Mouse (Mus musculus) midbrain, embryonic 12.5 days (tissue): ENCODE data around the gene Pex10. TPM values are rescaled to one million over a fixed set of nuclear protein-coding genes. Genes with fewer than 3 reads are reported as not detected.

Experiments used
- ATAC-seq: fragments of 200-750 bp; cut with Nextera tagmentation; 2 replicates; pipeline ENCODE4 v1.8.0; 2017; ENCODE audit warnings: low read depth, moderate TSS enrichment, moderate library complexity; ENCODE audit not compliant: low FRiP score
- H3K27ac ChIP-seq: fragments of 300-500 bp; sonication (generic); replicated peaks from 2 replicates; pipeline ENCODE4 v1.5.1; 2016; ENCODE audit warnings: mild to moderate bottlenecking
- H3K27me3 ChIP-seq: fragments of 300-500 bp; sonication (generic); 2 replicates; pipeline ENCODE4 v1.6.1; 2016; ENCODE audit warnings: mild to moderate bottlenecking
- H3K36me3 ChIP-seq: fragments of 300-500 bp; sonication (generic); 2 replicates; pipeline ENCODE4 v1.6.1; 2016
- H3K4me1 ChIP-seq: fragments of 300-500 bp; sonication (generic); 2 replicates; pipeline ENCODE4 v1.6.1; 2016
- H3K4me2 ChIP-seq: fragments of 300-500 bp; sonication (generic); replicated peaks from 2 replicates; pipeline ENCODE4 v1.6.1; 2016; ENCODE audit warnings: mild to moderate bottlenecking, moderate library complexity
- H3K4me3 ChIP-seq: fragments of 300-500 bp; sonication (generic); 2 replicates; pipeline ENCODE4 v1.5.1; 2016; ENCODE audit warnings: mild to moderate bottlenecking
- H3K9ac ChIP-seq: fragments of 300-500 bp; sonication (generic); replicated peaks from 2 replicates; pipeline ENCODE4 v1.6.1; 2016; ENCODE audit warnings: mild to moderate bottlenecking, moderate library complexity
- H3K9me3 ChIP-seq: fragments of 300-500 bp; sonication (generic); 2 replicates; pipeline ENCODE4 v1.6.1; 2016; ENCODE audit warnings: mild to moderate bottlenecking
- WGBS: fragments of 180-500 bp; shearing (Covaris S2); methylation state at CpG from one replicate; pipeline ENCODE4 v1.1.7; 2016; 5-methylcytosine and 5-hydroxymethylcytosine counted together
- polyA plus RNA-seq: library from polyadenylated mRNA; unstranded; fragments of >200 nt; fragmentation: Nextera tagmentation; extraction: Ambion mirVana; gene quantifications from 2 replicates; pipeline ENCODE4 v1.2.1, GENCODE M21; 2016

Gene Pex10
- polyA plus RNA-seq, 1 experiment from 2014 or later: 19.2 TPM

DNA sequence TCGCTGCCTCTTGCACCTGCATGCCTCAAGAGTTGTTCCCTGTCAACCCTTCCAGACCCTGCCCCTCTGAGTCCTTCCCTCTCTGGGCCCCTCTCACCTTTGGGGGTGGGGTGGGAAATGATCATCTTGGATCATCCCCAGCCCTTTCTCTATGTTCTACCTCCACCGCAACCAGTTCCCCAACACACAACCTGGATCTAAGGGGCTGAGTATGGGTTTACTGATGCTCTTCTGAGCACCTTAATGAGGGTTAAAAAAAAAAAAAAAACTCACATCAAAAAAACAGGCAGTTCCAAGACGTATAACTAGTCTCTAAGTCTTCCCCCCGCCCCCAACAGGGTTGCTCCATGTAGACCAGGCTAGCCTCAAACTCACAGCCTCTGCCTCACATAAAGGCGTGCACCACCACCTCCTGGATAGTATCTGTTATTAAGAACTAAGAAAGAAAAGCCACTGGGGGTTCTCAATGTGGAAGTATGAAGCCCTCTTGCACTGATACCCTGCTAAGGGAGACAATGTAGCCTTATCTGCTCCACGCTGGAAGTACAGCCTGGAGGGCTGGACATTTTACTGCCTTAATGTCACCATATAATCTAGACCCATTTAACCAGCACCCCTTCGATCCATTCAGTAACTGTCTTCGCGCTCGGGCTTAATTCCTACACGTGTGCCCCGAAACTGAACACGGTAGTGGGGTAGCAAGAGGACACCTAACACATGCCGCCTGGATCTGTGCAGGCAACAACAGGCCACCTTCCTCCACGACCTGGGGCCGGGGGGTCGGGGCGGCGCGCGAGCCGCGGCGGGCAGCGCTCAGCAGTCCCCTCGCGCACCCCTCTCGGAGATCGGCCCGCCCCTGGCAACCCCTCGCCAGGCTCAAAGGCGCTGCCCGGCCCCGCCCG, 18.6 kb downstream of the Pex10 start:
- peak overlapping the region; percentile 87 for H3K4me2 ChIP-seq
- H3K27me3 ChIP-seq: no peaks in the 10 kb centered on the region
- H3K9me3 ChIP-seq: no peaks in the 10 kb centered on the region
- peaks cover 27% of the 10 kb centered on the region for H3K4me1 ChIP-seq
- ATAC-seq: no peak
- peak overlapping the region; percentile 87 for H3K4me3 ChIP-seq
- peaks cover 27% of the 10 kb centered on the region for H3K36me3 ChIP-seq
- peak overlapping the region; percentile 89 for H3K27ac ChIP-seq
- peak overlapping the region; percentile 94 for H3K9ac ChIP-seq
- WGBS: 7% methylated on average over 35 of the region's 35 CpGs

DNA sequence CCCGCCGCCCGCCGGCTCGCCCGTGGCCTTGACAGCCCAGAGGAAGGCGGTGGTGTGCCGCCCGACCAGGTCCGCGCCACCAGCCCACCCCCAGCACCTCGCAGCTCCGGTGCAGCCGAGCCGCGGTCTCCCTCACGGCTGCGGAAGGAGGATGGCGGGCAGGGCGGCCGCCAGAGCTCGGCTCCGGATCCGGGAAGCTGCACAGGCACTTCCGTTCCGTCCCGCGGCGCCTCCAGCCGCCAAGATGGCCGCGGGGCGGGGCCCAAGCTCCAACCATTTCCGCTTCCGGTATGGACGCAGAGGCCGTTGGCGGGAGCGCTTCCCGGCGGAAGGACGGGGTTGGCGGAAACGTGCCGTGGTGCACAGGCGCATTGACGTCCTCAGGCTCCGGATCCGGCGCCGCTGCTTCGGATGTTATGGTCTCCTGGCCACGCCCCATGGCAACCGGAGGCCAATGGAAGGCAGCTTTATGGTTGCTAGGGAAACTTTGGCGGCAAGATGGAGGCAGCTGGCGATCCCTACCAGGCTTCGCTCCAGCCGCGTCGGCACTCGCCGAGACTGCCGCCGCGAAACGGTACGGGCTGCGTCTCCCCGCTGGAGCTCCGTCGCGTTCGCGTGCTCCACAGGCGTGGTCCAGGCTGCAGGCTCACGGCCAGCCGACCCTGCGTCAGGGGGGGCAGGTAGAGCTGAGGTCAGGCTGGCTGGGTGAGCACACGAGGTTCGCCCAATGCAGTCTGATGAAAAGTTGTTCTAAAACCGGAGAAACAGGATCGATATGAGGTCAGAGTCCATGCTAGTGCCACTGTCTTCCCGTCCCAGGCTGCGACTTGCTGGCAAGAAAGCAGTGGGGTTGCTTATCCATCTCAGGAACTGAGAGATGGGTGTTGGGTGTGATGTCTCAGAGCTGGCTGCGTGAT, 19.6 kb downstream of the Pex10 start, which contains the start of the genes Rer1 and Morn1:
Rer1 (minus strand) TSS at position 275 of the 917 bp plus-strand sequence.
Morn1 (plus strand) TSS at position 470 of the 917 bp plus-strand sequence.
- H3K4me1 ChIP-seq: peaks cover 27% of the 10 kb centered on the region
- H3K9me3 ChIP-seq: no peaks in the 10 kb centered on the region
- H3K9ac ChIP-seq: peak within 1 kb of the TSS; percentile 94
- peaks cover 26% of the 10 kb centered on the region for H3K36me3 ChIP-seq
- peak within 1 kb of the TSS; percentile 89 for H3K27ac ChIP-seq
- peak within 1 kb of the TSS; percentile 87 for H3K4me3 ChIP-seq
- ATAC-seq: peak; percentile 97
- peak within 1 kb of the TSS; percentile 87 for H3K4me2 ChIP-seq
- under 1% methylated on average over 84 of the region's 85 CpGs for WGBS
- H3K27me3 ChIP-seq: no peaks in the 10 kb centered on the region

- peaks cover 10% of the 10 kb centered on the region; the same call in 1 of the 2 replicates for H3K36me3 ChIP-seq
- H3K27me3 ChIP-seq: no peaks in the 10 kb centered on the region
- H3K4me1 ChIP-seq: peaks cover 22% of the 10 kb centered on the region
- WGBS: 93% methylated on average over 5 of the region's 5 CpGs
- no peak overlapping the region for H3K4me2 ChIP-seq
- H3K4me3 ChIP-seq: no peak overlapping the region
- H3K27ac ChIP-seq: no peak overlapping the region
- no peak overlapping the region for H3K9ac ChIP-seq
- ATAC-seq: no peak
- no peaks in the 10 kb centered on the region for H3K9me3 ChIP-seq
These were observed 22.4 kb downstream of the Pex10 start for GRCm38 (mm10) chr4:155089241-155089640.

- WGBS: 92% methylated on average over 4 of the region's 4 CpGs
- no peaks in the 10 kb centered on the region for H3K27me3 ChIP-seq
- no peaks in the 10 kb centered on the region for H3K9me3 ChIP-seq
- ATAC-seq: no peak
- H3K4me1 ChIP-seq: peaks cover 12% of the 10 kb centered on the region
- H3K4me2 ChIP-seq: no peak overlapping the region
- H3K27ac ChIP-seq: no peak overlapping the region
- H3K9ac ChIP-seq: no peak overlapping the region
- no peak overlapping the region for H3K4me3 ChIP-seq
- peaks cover 10% of the 10 kb centered on the region; the same call in 1 of the 2 replicates for H3K36me3 ChIP-seq
These were observed 23.3 kb downstream of the Pex10 start for GRCm38 (mm10) chr4:155090147-155090546.

GRCm38 (mm10) chr4:155090688-155091449, 24.1 kb downstream of the Pex10 start:
- peaks cover 11% of the 10 kb centered on the region for H3K4me1 ChIP-seq
- no peak for ATAC-seq
- H3K27me3 ChIP-seq: no peaks in the 10 kb centered on the region
- no peak overlapping the region for H3K27ac ChIP-seq
- H3K9ac ChIP-seq: 0 out of 2 replicates have a peak overlapping the region, but pooled peaks have one; percentile 11
- WGBS: 95% methylated on average over 13 of the region's 13 CpGs
- peaks cover 10% of the 10 kb centered on the region; the same call in 1 of the 2 replicates for H3K36me3 ChIP-seq
- no peak overlapping the region for H3K4me3 ChIP-seq
- no peak overlapping the region for H3K4me2 ChIP-seq
- no peaks in the 10 kb centered on the region for H3K9me3 ChIP-seq

DNA sequence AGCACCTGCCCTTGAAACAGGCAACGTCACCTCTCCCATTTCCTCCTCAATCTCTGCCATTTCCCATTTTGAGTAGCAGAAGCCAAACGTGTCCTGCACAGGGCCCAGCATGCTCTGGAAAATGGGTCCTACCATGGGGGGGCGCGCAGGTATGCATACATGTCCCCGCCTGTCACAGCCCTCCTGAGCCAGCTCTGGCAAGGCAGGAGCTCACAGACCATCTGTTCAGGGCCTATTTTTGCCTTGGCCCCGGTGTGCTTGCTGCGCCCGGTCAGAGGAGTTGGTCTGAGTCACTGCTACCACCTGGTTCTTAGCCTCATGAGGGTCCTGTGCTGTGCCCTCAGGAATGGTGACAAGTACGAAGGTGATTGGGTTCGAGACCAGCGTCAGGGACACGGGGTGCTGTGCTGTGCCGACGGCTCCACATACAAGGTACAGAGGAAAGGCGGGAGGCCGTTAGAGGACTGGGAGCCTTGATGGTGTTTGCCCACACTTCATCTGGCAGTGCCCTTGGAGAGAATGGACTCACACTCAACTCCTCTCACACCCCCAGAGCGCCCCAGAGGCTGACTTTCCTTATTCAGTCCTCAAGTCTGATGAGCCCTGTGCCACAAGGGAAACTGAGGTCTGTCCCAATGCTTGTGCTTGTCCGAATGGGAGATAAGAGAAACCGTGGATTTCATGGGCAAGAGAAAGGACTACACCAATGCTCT, 26.1 kb downstream of the Pex10 start:
- peaks cover 3% of the 10 kb centered on the region; the same call in 1 of the 2 replicates for H3K4me1 ChIP-seq
- H3K9me3 ChIP-seq: no peaks in the 10 kb centered on the region
- no peak overlapping the region for H3K9ac ChIP-seq
- no peaks in the 10 kb centered on the region for H3K27me3 ChIP-seq
- H3K36me3 ChIP-seq: peaks cover 10% of the 10 kb centered on the region; the same call in 1 of the 2 replicates
- no peak overlapping the region for H3K4me3 ChIP-seq
- 94% methylated on average over 19 of the region's 19 CpGs for WGBS
- ATAC-seq: no peak
- H3K4me2 ChIP-seq: no peak overlapping the region
- no peak overlapping the region for H3K27ac ChIP-seq

DNA sequence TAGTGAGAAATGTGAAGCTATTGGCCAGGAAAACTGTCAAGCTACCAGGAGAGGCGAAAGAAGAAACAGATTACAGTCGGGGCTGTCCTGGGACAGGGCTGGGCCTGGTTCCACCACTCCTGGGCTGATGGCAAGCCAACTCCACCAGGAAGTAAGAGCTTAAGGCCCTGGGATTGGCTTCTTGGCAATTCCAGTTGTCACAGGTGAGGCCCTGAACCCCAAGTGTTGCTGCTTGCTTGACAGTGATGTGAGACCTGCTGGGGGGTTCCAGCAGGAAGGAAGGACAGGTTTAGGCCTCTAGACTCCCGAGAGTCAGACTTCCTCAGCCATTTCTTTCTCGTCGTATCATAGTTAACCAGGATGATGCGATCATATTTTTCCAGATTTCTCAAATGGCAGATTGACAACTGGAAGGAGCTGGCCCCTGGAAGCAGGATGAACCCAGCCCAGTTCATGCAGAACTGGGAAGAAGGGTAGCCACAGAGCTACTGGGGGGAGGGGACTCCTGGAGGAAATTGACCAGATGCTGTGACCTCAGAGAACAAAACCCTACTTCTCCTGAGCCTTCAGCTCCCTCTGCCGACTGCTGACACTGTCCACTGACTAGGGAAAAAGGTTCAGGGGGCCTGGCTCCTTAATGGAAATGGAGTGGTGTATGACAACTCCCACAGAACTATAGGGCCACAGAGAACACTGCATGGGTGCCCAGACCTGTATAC, 26.8 kb downstream of the Pex10 start:
- peaks cover 3% of the 10 kb centered on the region; the same call in 1 of the 2 replicates for H3K4me1 ChIP-seq
- H3K36me3 ChIP-seq: peaks cover 10% of the 10 kb centered on the region; the same call in 1 of the 2 replicates
- no peak overlapping the region for H3K4me3 ChIP-seq
- no peaks in the 10 kb centered on the region for H3K27me3 ChIP-seq
- no peak overlapping the region for H3K9ac ChIP-seq
- no peak for ATAC-seq
- no peak overlapping the region for H3K27ac ChIP-seq
- WGBS: 88% methylated on average over 7 of the region's 7 CpGs
- H3K9me3 ChIP-seq: no peaks in the 10 kb centered on the region
- no peak overlapping the region for H3K4me2 ChIP-seq

DNA sequence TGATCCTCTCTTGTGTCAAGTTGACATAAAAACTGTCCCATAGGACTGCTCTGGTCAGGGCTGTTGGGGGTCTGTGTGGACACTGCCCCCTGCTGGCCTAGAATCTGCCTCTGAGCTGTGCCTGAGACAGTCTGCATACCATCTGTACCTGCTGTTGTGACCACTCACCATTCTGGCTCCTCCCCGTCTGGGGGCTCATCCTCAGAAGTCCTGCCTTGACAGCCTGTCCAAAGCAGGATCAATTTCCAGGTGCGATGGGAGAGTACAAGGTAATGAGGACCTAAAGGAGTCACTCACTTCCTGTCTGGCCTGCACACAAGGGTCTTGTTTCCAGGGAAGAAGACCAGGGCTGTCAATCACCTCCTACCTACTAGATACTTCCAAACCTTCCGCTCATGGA, 27.7 kb downstream of the Pex10 start:
- Histone ChIP-seq H3K9me3 (no peaks in the 10 kb centered on the region), H3K9ac (no peak overlapping the region), H3K27me3 (no peaks in the 10 kb centered on the region), H3K4me2 (no peak overlapping the region), H3K4me1 (peaks cover 3% of the 10 kb centered on the region; the same call in 1 of the 2 replicates), H3K4me3 (no peak overlapping the region), H3K27ac (no peak overlapping the region), H3K36me3 (0 out of 2 replicates have a peak, but pooled peaks cover 6% of the 10 kb centered on the region)
- WGBS: 66% methylated on average over 3 of the region's 3 CpGs
- peak; percentile 39; the same call in 1 of the 2 replicates for ATAC-seq

- H3K36me3 ChIP-seq: 0 out of 2 replicates have a peak, but pooled peaks cover 5% of the 10 kb centered on the region
- H3K4me2 ChIP-seq: no peak overlapping the region
- no peak overlapping the region for H3K9ac ChIP-seq
- peak overlapping the region; percentile 15; the same call in 1 of the 2 replicates for H3K27ac ChIP-seq
- H3K4me3 ChIP-seq: no peak overlapping the region
- peak; percentile 75 for ATAC-seq
- no peaks in the 10 kb centered on the region for H3K27me3 ChIP-seq
- WGBS: 30% methylated on average over 8 of the region's 8 CpGs
- H3K9me3 ChIP-seq: no peaks in the 10 kb centered on the region
- H3K4me1 ChIP-seq: peaks cover 9% of the 10 kb centered on the region; the same call in 1 of the 2 replicates
These were observed 28.6 kb downstream of the Pex10 start for GRCm38 (mm10) chr4:155095238-155095900.

- Histone ChIP-seq H3K4me2 (no peak overlapping the region), H3K4me3 (no peak overlapping the region), H3K9me3 (no peaks in the 10 kb centered on the region), H3K27ac (no peak overlapping the region), H3K27me3 (no peaks in the 10 kb centered on the region), H3K36me3 (0 out of 2 replicates have a peak, but pooled peaks cover 4% of the 10 kb centered on the region), H3K4me1 (peaks cover 15% of the 10 kb centered on the region; the same call in 1 of the 2 replicates), H3K9ac (no peak overlapping the region)
- no peak for ATAC-seq
- WGBS: 89% methylated on average over 8 of the region's 8 CpGs
These were observed 29.2 kb downstream of the Pex10 start for GRCm38 (mm10) chr4:155095967-155096366.
